Mouse (Mus musculus) ES-E14 (cell line): ENCODE data around the gene Sox4. TPM values are rescaled to one million over a fixed set of nuclear protein-coding genes. Genes with fewer than 3 reads are reported as not detected.

ENCODE experiments used
- DNase-seq: peaks from one replicate; pipeline ENCODE4 v3.0.0-alpha.2; 2013; ENCODE audit warnings: low read depth, low spot score
- H3K27ac ChIP-seq: 2 replicates; pipeline ENCODE4 v1.5.1; 2012; ENCODE audit warnings: low read depth, mild to moderate bottlenecking, low read length, moderate library complexity, mixed read lengths; ENCODE audit not compliant: poor library complexity, insufficient read depth, severe bottlenecking
- H3K36me3 ChIP-seq: 2 replicates; pipeline ENCODE4 v1.6.1; 2012; ENCODE audit warnings: mild to moderate bottlenecking, low read length, moderate library complexity, mixed read lengths; ENCODE audit not compliant: control insufficient read depth, poor library complexity, insufficient read depth, severe bottlenecking
- H3K4me1 ChIP-seq, 2 experiments: fragments of 150-350 bp in 1 of 2; sonication (generic) in 1 of 2; 2 replicates each; pipeline ENCODE4 v1.6.1; 2012; ENCODE audit warnings: low read length in 2 of 2, mild to moderate bottlenecking in 1 of 2, mixed read lengths in 1 of 2; ENCODE audit not compliant: control insufficient read depth in 2 of 2, insufficient read depth in 2 of 2, poor library complexity in 1 of 2
- H3K4me3 ChIP-seq, 2 experiments: fragments of 150-350 bp in 1 of 2; sonication (generic) in 1 of 2; 2 replicates each; pipeline ENCODE4 v1.5.1; 2012; ENCODE audit warnings: low read length in 2 of 2, low read depth in 1 of 2, mild to moderate bottlenecking in 1 of 2, mixed read lengths in 1 of 2; ENCODE audit not compliant: insufficient read depth in 1 of 2, poor library complexity in 1 of 2, severe bottlenecking in 1 of 2
- H3K9ac ChIP-seq: 2 replicates; pipeline ENCODE4 v1.6.1; 2012; ENCODE audit warnings: low read depth, mild to moderate bottlenecking, low read length, mixed read lengths; ENCODE audit not compliant: poor library complexity, insufficient read depth, severe bottlenecking
- H3K9me3 ChIP-seq: fragments of 150-350 bp; sonication (generic); 2 replicates; pipeline ENCODE4 v1.6.1; 2012; ENCODE audit warnings: low read depth, mild to moderate bottlenecking, low read length; ENCODE audit not compliant: control insufficient read depth, insufficient read depth
- CHD2 ChIP-seq: IDR thresholded peaks from 2 replicates; pipeline ENCODE4 v1.6.1; 2014; ENCODE audit warnings: mild to moderate bottlenecking, low read depth, low read length, inconsistent platforms
- HCFC1 ChIP-seq: IDR thresholded peaks from 2 replicates; pipeline ENCODE4 v1.6.1; 2012; ENCODE audit warnings: low read length, inconsistent platforms, borderline replicate concordance; ENCODE audit not compliant: insufficient read depth
- MAFK ChIP-seq: IDR thresholded peaks from 2 replicates; pipeline ENCODE4 v1.6.1; 2014; ENCODE audit warnings: mild to moderate bottlenecking, low read depth, low read length, inconsistent platforms; ENCODE audit not compliant: insufficient read depth
- ZC3H11A ChIP-seq: IDR thresholded peaks from 2 replicates; pipeline ENCODE4 v1.6.1; 2012; ENCODE audit warnings: low read depth, mild to moderate bottlenecking, inconsistent platforms, low read length, borderline replicate concordance
- ZNF384 ChIP-seq: IDR thresholded peaks from 2 replicates; pipeline ENCODE4 v1.6.1; 2012; ENCODE audit warnings: low read depth, low read length, inconsistent platforms
- in situ Hi-C, 2 experiments: fragments of 600-800 bp; cut with MboI; formaldehyde crosslinking; loops; one replicate each; pipeline ENCODE4 v1.15.1; 2025; ENCODE audit warnings: low sequenced_read_pairs in 2 of 2, inconsistent platforms in 1 of 2; ENCODE audit not compliant: unreplicated experiment in 2 of 2
- total RNA-seq: library from RNA; depleted of rRNA; stranded (reverse); fragments of 300-350 nt; gene quantifications from 2 replicates; pipeline ENCODE4 v1.2.3, GENCODE M21; 2012

The Sox4 gene
- total RNA-seq, 1 experiment: 27.1 TPM

DNA sequence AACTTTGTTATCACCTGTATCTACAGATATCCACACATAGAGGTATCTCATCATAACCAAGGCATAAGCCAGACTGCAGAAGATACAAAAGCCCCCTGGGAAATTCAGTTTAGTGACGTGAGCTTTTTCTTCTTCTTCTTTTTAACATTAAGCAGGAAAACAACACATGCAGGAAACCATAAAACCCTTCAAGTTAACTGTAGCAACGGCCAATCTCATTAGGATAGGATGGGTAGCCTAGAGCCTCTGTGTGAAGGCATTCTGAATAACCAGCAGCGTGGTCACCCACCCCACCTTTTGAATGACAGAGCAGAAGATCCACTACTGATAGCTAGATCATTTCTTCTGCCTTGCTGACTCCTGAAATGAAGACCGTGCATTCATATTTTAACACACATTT lies 10.6 kb downstream of the Sox4 start:
- H3K27ac ChIP-seq: no peak overlapping the region
- DNase-seq: no peak
- H3K36me3 ChIP-seq: no peaks in the 10 kb centered on the region
- TF ChIP-seq CHD2 (no peak), ZNF384 (no peak), ZC3H11A (no peak), HCFC1 (no peak), MAFK (no peak)
- peaks cover 6 to 13% of the 10 kb centered on the region in 2 experiments; a peak in 2 of 4 replicates for H3K4me1 ChIP-seq
- in situ Hi-C loops: no loop called here
- H3K9ac ChIP-seq: no peak overlapping the region
- H3K4me3 ChIP-seq: no peak overlapping the region
- H3K9me3 ChIP-seq: no peaks in the 10 kb centered on the region

DNA sequence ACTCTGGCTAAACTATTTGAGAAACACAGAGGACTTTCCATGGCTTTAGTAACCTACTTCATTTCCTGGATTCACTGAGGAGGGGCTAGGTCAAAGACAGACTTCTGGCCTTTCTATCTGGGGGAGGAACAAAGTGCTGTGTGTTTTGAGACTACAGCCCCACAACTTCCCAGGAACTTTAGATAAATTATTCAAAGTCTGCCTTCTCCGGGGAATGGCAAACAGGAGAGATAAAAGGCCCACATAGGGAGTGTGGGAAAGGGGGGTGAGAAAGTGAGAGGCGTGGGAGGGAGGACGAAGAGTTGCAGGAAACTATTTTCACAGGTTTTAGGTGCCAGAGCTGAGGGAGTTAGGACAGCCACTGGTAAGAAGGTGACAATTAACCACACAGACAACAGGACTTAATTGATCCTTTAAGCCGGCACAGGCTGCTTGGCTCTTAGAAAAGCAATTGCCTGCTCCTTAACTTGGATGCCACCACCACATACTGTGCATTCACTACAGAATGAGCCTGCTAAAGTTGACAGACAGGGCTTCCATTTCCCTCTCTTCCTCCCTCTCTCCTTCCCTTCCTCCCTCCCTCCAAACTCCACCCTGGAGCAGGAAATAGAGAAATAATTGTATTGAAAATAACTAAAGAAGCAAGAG lies 11.4 kb downstream of the Sox4 start:
- Histone ChIP-seq H3K9me3 (no peaks in the 10 kb centered on the region), H3K4me3 (no peak overlapping the region), H3K36me3 (no peaks in the 10 kb centered on the region), H3K9ac (no peak overlapping the region), H3K4me1 (peaks cover 2 to 12% of the 10 kb centered on the region in 2 experiments; a peak in 2 of 4 replicates), H3K27ac (no peak overlapping the region)
- in situ Hi-C loops: no loop called here
- TF ChIP-seq CHD2 (no peak), MAFK (no peak), ZNF384 (no peak), HCFC1 (no peak), ZC3H11A (no peak)
- no peak for DNase-seq

DNA sequence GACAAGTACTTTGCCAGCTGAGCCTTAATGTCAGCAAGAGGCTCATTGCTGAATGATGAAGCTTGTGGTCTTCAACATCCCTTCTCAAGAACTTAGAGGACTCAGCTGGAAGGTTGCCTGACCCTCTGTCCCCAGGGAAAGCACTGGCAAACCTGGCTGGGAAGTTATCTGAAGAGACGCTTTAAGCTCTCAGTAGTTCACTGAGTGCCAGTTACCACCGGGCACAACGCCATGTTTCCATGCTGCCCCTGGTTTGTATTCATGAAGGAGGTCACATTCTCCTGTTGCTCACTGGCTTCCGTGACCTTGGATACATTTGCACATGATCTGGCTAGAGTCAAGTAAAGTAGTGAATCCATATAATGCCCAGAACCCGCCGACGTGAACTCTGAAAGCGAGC lies 20.1 kb downstream of the Sox4 start:
- DNase-seq: no peak
- in situ Hi-C loops: no loop called here
- no peak overlapping the region for H3K9ac ChIP-seq
- no peak overlapping the region for H3K4me3 ChIP-seq
- 0 out of 4 replicates have a peak, but pooled peaks cover 0 to 2% of the 10 kb centered on the region in 2 experiments for H3K4me1 ChIP-seq
- H3K27ac ChIP-seq: no peak overlapping the region
- TF ChIP-seq ZNF384 (no peak), ZC3H11A (no peak), HCFC1 (no peak), MAFK (no peak), CHD2 (no peak)
- H3K36me3 ChIP-seq: no peaks in the 10 kb centered on the region
- H3K9me3 ChIP-seq: no peaks in the 10 kb centered on the region

DNA sequence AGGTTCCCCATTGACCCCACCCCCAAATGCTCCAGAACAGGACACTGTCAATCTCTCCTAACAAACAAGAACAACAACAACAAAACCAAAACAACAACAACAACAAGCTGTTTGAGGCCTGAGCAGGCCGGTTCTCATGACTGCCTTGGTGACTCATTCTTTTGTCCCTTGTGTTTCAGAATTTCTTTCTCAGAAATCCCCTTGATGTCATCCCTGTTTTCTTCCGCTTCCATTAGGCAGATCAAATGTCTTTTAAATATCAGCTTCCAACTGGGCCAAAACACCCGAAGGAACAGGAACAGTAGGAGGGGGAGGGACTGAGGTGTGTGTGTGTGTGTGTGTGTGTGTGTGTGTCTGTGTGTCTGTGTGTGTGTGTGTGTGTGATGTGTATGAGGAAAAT lies 21.7 kb downstream of the Sox4 start:
- TF ChIP-seq MAFK (no peak), CHD2 (no peak), ZC3H11A (no peak), ZNF384 (no peak), HCFC1 (no peak)
- H3K4me1 ChIP-seq: peaks cover 0 to 2% of the 10 kb centered on the region in 2 experiments; a peak in 1 of 4 replicates
- H3K36me3 ChIP-seq: no peaks in the 10 kb centered on the region
- no peak overlapping the region for H3K4me3 ChIP-seq
- H3K9me3 ChIP-seq: no peaks in the 10 kb centered on the region
- H3K27ac ChIP-seq: no peak overlapping the region
- H3K9ac ChIP-seq: no peak overlapping the region
- DNase-seq: no peak
- in situ Hi-C loops: no loop called here
